Mouse (Mus musculus): ENCODE measurements around the gene Ciao2b.
A peak's percentile ranks its signal among the peaks of the same experiment; 100 is the strongest.
"Not testable (repeated sequence)": the region's sequence is repeated elsewhere in the genome, so short reads cannot be mapped to it uniquely, and the experiment has no call there.

Gene Ciao2b

DNA sequence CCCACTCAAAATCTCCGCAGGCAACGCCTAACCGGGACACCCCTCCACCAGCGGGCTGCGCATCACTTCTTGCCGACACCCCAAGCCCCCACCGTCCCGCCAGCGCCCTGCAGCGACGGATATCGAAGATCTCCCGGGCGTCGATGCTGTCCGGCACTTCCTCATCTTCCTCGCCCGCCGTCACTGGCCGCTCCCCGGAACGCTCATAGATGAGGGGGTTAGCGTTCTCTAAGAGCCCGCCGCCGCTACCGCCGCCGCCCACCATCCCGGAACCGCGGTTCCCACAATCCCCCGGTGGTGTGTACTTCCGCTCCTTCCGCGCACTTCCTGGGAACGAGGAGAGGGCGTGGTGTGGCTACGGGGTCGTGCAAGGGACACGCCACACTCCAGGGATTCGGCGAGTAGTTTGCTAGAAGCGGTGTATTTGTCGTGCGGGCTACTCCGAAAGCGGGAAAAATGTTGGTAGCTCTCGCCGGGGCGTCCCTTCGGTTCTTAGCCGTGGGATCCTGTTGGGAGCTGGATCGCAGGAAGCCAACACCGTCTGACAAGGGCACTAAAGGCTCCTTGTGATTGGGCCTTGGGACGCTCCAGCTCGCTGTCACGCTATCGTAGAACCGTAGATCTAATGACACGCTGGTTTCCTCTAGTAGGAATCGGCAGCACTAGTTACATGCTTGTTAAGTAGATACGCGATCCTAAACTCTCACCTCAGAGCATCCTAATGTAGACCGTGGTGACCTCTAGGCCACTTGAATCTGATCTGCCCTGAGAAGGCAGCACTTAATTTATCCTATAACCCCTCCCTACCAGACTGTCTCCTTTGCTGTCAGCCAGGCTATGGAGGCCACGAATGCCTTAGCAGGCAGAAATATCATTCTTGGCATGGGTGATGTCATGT, at the start of gene Ciao2b:
Gene Ciao2b, minus strand, starts transcription at position 540 of the 898 bp plus-strand sequence.
- peak; percentile 73 for DNase-seq (ENCODE audit: low read depth)

DNA sequence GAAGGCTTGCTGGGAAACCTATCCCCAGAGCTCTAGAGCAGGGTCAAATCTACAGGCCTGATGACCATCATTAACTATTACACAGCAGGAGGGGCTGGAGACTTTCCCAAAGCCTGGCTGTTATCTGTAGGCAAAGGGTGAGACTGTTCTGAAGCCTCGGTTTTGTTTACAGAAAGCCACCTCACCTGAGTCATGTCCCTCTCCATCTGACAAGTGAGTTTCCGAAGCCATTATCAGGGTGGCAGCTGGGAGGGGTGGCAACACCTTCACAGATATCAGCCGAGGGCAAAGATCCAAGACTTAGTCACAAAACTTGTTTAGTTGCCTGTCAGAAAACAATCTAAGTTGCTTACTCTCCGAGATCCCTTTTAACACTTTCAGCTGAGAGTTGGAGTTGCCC, 46.7 kb upstream of the Ciao2b start:
- no peak for DNase-seq (ENCODE audit: low read depth)

DNA sequence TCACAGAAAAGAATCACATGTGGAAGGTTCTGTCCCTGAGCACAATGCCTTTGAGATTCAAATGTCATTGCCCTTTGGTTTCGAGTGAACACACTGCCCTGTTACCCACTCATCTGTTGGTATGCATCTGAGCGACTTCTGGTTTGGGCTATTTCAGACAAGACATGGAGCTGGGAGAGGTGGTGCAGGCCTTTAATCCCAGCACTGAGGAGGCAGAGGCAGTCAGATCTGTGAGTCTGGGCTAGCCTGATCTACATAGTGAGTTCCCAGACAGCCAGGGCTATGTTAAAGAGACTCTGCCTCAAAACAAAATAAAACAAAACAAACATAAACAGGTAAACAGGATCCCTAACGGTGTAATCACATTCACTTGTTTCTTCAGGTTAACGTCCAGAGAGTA, 13.8 kb upstream of the Ciao2b start:
- no peak for DNase-seq (ENCODE audit: low read depth)

DNA sequence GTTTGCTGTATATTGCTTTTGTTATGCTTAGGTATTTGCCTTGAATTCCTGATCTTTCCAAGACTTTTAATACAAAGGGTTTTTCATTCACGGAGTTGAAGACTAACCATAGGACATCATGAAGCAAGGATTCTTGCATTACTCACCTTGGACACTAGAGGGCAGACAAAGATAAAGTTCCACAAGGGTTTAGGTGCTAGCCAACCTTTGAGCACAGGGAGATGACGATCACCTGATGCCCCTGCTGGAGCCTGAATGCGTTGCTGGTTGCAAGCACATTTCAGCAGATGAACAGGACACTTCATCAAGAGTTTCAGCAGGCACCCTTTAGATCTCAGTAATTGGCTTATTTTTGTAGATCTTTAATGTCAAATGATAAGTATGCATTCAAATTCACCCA, 13.2 kb upstream of the Ciao2b start:
- peak; percentile 83 for DNase-seq (ENCODE audit: low read depth)

DNA sequence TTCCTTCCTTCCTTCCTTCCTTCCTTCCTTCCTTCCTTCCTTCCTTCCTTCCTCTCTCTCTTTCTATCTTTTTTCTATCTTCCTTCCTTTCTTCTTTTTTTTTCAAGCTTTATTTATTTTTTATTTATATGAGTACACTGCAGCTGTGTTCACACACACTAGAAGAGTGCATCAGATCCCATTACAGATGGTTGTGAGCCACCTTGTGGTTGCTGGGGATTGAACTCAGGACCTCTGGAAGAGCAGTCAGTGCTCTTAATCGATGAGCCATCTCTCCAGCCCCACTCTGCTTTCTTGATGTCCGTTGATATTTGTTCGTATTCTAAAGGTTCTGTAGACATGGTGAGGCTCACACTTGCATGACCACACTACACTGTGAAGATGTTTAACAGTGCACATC, 2.4 kb upstream of the Ciao2b start:
- DNase-seq (ENCODE audit: low read depth) = not testable (repeated sequence)

DNA sequence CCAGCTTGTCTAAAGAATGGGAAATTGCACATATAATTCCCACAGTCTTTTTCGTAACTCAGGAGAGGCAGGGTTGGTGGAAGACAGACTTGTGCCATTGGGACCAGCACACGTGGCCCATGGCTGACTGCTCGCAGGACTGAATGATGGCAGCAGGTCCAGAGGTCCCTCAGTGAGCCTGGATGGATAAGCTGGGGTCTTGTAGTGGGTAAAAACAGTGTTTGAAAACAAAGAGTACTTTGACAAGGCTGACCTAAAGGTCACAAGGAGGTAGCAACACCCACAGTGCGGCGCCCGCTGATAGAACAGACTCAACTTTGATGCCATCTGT, 524 bp upstream of the Ciao2b start:
- DNase-seq (ENCODE audit: low read depth) = no peak

DNA sequence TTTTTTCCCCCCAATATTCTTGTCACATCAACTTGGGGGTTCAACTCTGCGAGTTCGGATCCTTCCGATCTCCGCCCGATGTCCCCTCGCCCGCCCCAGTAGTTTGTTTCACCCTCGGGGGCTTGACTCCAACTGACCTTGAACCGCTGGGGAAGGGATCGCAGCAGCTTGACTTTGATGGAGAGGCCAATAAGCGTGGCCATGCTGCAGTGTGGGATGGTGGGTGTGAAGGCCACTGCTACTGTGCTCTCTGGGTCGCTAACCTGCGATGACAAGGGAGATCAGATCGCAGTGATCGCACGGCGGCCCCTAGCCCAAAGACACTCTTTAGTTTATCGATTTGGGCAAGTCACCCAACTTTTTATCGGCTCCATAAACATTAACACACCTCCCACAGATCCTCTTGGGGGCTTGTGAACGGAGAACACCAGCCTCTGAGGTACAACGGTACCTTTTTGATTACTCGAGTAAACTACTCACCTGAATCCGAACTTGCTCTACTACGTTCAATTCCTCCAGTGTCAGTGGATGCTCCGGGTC, 864 bp downstream of the Ciao2b start:
- no peak for DNase-seq (ENCODE audit: low read depth)

DNA sequence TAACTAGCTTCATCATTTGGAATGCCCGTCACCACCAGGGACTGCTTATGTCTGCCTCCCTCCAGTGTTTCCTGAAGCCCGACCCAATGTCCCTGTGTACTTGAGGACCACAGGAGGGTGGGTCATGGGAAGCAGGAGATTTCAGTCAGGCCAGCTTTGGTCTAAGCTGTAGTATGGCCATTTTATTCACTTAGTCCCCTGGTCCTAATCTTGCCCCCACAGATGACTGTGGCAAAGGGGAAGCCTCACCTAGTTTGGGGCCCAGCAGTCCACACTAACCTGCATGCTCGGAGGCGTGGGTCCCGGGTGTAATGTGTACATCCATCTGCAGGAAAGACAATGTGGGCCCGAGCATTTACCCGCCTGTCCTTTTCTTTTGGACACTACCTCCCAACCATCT, 1.5 kb downstream of the Ciao2b start:
- no peak for DNase-seq (ENCODE audit: low read depth)

DNA sequence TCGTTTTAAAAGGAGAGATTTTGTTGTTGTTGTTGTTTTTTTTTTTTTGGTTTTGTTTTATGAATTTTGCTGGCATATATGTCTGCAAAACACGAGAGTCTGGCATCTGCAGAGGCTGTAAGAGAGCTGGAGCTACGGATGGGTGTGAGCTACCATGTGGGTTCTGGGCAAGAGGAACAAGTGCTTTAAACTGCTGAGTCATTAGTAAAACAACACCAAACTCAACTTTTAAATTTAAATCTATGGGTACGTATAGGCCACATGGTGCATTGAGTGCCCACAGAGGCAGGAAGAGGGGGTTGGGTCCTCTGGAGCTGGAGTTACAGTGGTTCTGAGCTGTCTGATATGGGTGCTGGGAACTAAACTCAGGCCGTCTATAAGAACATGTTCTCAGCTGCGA, 3.8 kb downstream of the Ciao2b start:
- DNase-seq (ENCODE audit: low read depth) = no peak

DNA sequence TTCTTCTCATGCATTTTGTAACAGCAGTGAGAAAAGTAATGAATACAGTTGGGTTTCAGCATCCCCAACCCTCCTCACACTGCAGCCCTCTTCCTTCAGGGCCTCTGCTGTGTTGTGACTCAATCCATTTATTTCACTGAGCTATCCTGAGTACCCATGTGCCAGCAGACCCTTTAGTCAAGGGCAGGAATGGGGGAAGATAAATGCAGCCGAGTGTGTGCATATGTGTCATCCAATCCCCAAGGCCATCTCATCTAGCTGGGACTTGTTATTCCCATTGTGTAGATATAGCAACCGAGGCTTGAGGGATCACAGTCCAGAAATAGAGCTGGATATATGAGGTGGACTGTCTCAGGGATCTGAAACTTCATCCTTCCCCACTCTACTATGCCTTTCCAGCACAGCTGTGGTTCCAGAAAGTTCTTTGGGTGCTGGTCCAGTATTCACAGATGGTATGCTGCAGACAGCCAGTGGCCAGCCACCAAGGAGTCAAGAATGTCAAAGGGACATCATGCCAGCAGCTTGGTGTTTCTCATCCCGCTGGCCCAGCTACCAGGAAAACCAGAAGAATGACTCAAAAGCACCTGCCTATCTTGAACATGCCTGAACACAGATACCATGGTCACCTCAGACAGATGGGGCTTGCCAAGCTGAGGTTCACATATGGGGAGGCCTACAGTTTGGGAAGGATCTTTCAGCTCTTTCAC, 6.6 kb downstream of the Ciao2b start:
- no peak for DNase-seq (ENCODE audit: low read depth)

DNA sequence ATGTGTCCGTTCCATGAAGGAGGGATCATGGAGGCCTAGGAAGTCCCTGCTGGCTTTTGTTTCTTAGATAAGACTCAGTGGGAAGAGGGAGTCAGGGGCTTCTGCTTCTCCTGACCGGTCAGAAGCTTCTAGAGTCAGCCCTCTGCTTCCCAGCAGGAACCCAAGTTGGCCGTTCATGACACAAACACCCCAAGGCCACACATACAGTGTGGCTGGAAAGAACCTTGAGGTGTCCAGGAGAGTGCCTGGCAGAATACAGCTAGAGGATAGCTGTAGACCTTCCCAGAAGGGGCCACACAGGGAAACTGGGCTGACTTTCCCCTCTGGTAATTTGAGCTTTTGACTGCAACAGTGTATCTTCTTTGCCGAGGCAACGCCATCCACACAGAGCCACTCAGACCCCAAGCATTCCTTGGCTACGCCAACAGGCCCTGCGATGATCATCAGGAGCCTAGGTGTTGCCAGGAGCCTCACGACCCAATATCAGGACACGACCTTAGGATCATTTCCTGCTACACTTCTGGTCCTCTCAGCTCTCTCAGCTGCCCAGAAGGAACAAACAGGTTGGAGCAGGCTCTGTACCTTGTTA, 8.5 kb downstream of the Ciao2b start:
- DNase-seq (ENCODE audit: low read depth) = no peak

DNA sequence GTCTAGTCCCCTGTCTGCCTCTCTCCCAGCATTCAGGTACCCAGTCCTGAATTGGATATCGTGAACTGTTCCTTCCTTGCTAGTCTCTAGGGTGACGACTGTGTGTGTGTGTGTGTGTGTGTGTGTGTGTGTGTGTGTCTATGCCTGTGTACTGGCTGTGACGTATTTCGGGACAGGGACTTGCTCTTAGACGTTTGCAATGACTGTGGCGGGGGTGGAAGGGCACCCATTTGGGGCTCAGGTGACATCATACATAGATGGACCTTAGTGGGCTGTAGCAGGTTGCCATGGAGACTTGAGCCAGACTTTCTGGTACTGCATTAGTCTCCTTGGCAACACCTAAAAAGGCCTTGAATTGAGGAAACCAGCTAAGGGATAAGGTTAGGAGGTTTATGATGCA, 9.3 kb downstream of the Ciao2b start:
- no peak for DNase-seq (ENCODE audit: low read depth)

DNA sequence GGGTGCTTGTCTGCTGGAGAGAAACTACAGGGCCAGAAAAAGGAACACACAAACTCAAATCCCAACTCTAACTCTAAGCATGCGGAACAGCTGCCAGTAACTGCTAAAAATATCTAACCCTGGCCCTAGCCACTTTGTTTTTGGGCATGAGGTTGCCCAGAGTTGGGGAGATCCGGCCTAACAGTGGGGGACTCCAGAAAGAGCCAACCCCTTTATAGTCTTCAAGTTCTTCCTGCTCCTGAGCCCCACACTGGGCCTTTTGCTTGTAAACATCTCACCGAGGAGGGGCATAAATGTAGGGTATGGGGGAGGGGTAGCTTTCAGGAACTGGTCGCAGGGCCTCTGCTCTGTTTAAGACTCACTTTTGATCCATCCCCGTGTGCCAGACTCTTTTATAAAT, 9.8 kb downstream of the Ciao2b start:
- DNase-seq (ENCODE audit: low read depth) = no peak

DNA sequence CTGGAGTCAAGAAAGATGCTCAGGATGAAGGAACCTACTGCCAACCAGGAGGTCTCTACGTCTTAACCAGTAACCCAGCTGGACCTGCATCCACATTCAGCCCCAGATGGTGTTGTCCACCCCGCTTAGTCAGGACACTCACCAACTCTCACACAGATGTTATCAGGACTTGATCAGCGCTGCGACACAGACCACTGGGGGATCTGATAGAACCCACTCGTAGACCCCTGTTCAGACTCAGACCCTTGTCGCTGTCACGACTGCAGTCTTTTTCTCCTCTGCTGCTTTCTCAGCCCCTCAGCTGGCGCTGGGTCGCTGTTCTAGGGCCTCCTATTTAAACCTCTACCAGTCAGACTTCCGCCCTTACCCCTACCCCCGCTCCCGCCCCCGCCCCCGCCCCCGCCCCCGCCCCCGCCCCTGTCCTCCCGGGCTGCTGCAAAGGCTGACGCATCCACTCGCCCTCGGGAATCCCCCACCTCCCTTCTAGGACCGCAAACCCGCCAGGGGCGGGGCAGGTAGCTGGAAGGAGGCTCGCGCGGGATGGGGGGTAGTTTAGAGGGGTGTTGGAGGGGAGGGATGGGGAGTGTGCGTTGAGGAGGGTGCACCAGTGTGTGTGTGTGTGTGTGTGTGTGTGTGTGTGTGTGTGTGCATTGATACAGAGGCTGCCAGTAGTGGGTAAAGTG, 10.6 kb downstream of the Ciao2b start, which contains the start of gene Rrad:
Gene Rrad, minus strand, starts transcription at position 347 of the 683 bp plus-strand sequence.
- DNase-seq (ENCODE audit: low read depth) = peak; percentile 67

DNA sequence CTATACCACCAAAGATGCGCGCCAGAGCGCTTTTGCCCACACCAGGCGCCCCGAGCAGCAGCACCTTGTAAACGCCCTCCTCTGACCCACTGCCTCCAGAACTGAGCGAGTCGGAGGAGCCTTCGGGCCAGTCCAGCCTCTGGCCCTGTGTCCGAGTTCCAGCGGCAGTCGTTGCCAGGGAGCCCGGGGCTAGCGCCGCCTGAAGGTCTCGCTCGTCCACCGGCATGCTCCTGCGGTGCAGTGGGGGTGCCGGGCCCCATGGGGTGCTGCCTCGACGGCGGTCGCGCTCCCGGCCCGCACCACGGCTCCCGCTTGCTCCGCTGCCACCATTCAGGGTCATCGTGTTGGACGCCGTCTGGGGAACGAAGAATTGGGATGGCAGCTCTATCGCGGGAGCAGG, 11.2 kb downstream of the Ciao2b start:
- no peak for DNase-seq (ENCODE audit: low read depth)

DNA sequence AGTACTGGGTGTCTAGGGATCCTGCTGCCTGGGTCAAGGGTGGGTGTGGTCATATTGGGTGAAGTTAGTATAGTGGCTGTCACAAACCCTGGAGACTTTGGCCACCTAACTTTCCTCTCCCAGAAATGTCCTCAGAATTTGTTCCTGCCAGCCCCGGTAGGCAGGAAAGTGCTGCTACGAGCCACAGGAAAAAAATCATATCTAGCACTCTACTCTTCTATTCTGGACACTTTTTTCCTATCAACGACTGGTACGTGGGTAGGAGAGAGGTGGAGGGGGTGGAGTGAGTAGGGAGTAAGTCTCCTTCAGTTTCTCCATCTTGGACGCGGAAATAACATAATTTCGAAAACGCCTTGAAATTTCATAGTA, 11.7 kb downstream of the Ciao2b start:
- no peak for DNase-seq (ENCODE audit: low read depth)

DNA sequence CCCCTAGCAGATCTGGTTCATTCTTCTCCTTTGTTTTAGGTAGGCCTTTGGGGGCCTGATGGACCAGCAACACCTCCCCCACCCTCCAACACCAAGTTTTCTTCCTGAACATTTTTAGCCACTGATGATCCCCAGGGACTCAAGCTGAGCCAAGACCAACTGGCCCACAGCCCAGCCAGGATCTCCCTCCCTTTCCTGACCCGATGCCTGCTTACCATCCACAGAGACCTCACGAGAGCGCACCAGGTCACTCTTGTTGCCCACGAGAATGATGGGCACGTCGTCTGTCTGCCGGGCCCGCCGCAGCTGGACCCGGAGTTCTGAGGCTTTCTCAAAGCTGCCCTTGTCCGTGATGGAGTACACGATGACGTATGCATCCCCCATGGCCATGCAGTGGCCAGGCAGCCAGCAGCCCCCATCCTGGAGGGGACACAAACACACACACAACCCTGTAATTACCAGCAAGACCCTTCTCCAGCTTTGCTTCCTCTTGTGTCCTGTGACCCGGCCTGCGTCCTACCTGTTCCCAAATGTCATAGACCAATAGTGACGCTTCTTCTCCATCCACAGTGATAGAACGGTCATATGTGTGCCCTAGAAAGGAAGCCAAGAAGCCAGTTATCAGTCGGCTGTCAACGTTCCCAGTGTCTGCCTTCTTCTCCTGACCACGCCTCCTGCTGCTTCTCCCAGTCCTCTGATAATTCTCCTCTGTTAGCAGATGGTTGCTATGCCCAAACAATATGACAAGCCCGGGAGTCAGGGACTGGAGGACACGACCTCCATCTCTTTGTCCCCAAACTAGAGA, 12.3 kb downstream of the Ciao2b start:
- no peak for DNase-seq (ENCODE audit: low read depth)

DNA sequence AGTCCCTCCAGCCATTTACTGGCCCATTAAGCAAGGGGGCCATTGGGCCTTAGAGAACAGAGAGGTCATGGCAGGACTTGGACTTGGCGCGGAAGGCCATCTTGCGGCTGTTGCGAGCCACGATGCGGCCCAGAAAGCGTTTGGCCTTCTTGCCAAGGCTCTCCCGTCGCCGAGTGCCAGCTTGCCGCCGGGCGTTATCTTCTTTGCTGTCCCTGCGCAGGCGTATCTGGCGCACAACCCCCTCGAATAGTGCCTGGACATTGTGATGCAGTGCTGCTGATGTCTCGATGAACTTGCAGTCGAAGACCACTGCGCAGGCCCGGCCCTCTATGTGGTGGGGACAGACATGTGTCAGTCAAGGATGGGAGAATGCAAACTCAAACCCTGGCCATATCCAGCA, 13.4 kb downstream of the Ciao2b start:
- DNase-seq (ENCODE audit: low read depth) = no peak

DNA sequence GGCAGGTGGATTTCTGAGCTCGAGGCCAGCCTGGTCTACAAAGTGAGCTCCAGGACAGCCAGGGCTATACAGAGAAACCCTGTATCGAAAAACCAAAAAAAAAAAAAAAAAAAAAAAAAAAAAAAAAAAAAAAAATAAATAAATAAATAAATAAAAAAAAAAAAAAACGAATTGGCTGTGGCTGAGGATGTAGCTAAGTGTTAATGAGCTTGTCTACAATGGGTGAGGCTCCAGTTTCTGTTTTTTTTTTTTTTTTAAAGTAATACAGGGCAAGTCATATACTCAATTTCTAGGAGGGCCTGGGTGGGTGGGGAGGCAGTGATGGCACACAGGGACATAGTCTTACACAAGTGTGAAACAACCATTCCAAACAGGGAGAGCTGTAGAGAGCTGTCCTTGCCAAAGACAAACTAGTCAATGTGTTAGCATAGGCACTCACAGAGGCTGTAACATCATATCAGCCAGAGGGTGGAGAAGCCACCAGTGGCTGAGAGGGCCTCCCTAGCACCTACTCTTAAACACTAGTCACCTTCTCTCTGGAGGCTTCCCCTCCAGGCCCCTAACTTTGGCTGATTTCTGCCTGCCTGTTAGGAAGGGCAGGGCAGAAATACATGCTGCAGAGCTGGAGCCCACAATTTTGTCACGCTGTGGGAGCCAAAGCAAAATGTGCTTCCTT, 14.6 kb downstream of the Ciao2b start:
- DNase-seq (ENCODE audit: low read depth) = no peak

DNA sequence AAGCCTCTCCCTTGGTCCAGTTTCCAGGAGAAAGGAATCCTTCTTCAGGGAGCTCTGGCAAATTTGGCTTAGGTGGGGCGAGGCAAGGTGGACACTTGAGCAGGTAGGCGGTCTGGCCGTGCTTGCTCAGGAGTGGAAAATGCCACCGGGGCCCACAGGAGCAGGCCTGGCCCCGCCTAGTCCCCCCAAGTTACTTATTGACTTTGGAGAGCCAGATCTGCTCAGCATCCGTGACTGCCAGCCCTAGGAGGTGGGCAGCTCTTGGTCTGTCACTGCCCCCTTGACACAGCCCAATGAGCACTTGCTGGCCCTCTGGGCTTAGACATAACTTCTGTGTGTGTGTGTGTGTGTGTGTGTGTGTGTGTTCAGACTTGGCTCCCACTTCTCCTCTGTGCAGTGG, 17.6 kb downstream of the Ciao2b start, which contains the start of gene Cdh16:
Gene Cdh16, minus strand, starts transcription at position 236 of the 400 bp plus-strand sequence.
- no peak for DNase-seq (ENCODE audit: low read depth)

DNA sequence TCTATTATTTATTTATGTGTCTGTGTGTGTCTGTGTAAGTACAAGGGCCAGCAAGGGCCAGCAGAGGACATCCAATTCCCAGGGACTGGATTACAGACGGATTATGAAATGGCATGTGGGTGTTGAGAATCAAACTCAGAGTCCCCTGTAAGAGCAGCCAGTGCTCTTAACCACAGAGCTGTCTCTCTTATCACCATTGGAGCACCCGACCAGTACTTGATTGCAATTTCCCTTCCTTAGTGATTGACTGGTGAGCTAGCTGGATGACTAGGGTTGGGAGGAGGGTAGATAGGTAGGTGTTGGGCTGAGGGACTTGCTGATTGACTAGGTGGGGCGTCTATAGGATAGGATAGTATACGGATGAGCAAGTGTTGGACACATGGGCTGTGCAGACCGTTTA, 21.0 kb downstream of the Ciao2b start:
- DNase-seq (ENCODE audit: low read depth) = no peak

All from c-Kit-positive CD71-negative TER-119-negative erythroid progenitor cells, embryonic 14.5 days (primary cell).